Mouse (Mus musculus): ENCODE measurements at regions not wholly inside any gene's neighbourhood (a gene's known extent, or its start where the extent isn't known, plus 50 kb on each side); places are given as distances from the start of the nearest gene placed in this dataset.

- H3K4me2 ChIP-seq (ENCODE audit: low read depth, low read length), result no peak overlapping the region
- ATAC-seq (ENCODE audit: low read depth) (no peak), DNase-seq (ENCODE audit: low spot score) (peak; percentile 11)
- H3K4me1 ChIP-seq (ENCODE audit: control insufficient read depth, insufficient read depth, low read length), result no peaks in the 10 kb centered on the region
- H3K27ac ChIP-seq (replicated peaks; ENCODE audit: low read depth, low read length), result no peak overlapping the region
- H3K4me3 ChIP-seq (ENCODE audit: low read depth, low read length), result no peak overlapping the region
- 69% methylated on average over 4 of the region's 4 CpGs for WGBS
- H3K9ac ChIP-seq (ENCODE audit: low read depth, low read length), result no peak overlapping the region
- H3K9me3 ChIP-seq (ENCODE audit: control insufficient read depth, low read length), result no peaks in the 10 kb centered on the region
- no peaks in the 10 kb centered on the region for H3K27me3 ChIP-seq (replicated peaks; ENCODE audit: control insufficient read depth, insufficient read depth, low read length)
- no peaks in the 10 kb centered on the region for H3K36me3 ChIP-seq (ENCODE audit: control insufficient read depth, insufficient read depth, low read length)
Observed at GRCm38 (mm10) chr17:92077041-92077440, 984.2 kb upstream of the Nrxn1 start.

Data from embryonic facial prominence, embryonic 14.5 days (tissue).